Mouse (Mus musculus): ENCODE results near the gene Msl1.

- TF ChIP-seq CTCF (conservative IDR thresholded peaks at IDR 0.05; ENCODE audit: low read length), result no peak
- no peak for TF ChIP-seq NANOG (IDR thresholded peaks at IDR 0.05; ENCODE audit: borderline replicate concordance, low read length)
- TF ChIP-seq POU5F1 (IDR thresholded peaks at IDR 0.05; ENCODE audit: borderline replicate concordance, low read length), result no peak
Observed at GRCm38 (mm10) chr11:98797909-98798308, 2.6 kb downstream of the Msl1 start.
